Mouse (Mus musculus) cortical plate, adult 2 months (tissue): Measurements from ENCODE around the gene Pamr1. TPM values are rescaled to one million over a fixed set of nuclear protein-coding genes. Genes with fewer than 3 reads are reported as not detected.

Experiments
- H3K27ac ChIP-seq: fragments of 200-500 bp; 2 replicates; pipeline ENCODE4 v1.5.1; 2012; ENCODE audit warnings: low read length, control low read depth, inconsistent platforms; ENCODE audit not compliant: insufficient read depth
- H3K4me1 ChIP-seq: fragments of 200-500 bp; 2 replicates; pipeline ENCODE4 v1.6.1; 2011; ENCODE audit warnings: low read length; ENCODE audit not compliant: control insufficient read depth, insufficient read depth
- H3K4me3 ChIP-seq: fragments of 200-500 bp; 2 replicates; pipeline ENCODE4 v1.5.1; 2011; ENCODE audit warnings: mild to moderate bottlenecking, low read length, control low read depth; ENCODE audit not compliant: insufficient read depth
- CTCF ChIP-seq: fragments of 200-500 bp; IDR thresholded peaks from 2 replicates; pipeline ENCODE4 v1.5.1; 2011; ENCODE audit warnings: mild to moderate bottlenecking, control low read depth, low read length; ENCODE audit not compliant: insufficient read depth; ENCODE audit errors: extremely low read depth
- POLR2A ChIP-seq: fragments of 200-500 bp; IDR thresholded peaks from 2 replicates; pipeline ENCODE4 v1.6.1; 2011; ENCODE audit warnings: mild to moderate bottlenecking, low read length, control low read depth; ENCODE audit not compliant: insufficient read depth; ENCODE audit errors: extremely low read depth
- polyA plus RNA-seq: library from polyadenylated mRNA; depleted of rRNA; stranded (reverse); fragments of >200 nt; gene quantifications from 2 replicates; pipeline ENCODE4 v1.2.3, GENCODE M21; 2012; rRNA removed

Pamr1 gene
- polyA plus RNA-seq, 1 experiment = 77.8 TPM

GRCm38 (mm10) chr2:102675275-102675674 lies 125.5 kb downstream of the Pamr1 start:
- Histone ChIP-seq H3K4me3 (no peak overlapping the region), H3K27ac (peak overlapping the region; percentile 76), H3K4me1 (peaks cover 15% of the 10 kb centered on the region)
- peak; percentile 36; the same call in 1 of the 2 replicates for TF ChIP-seq CTCF
- no peak for TF ChIP-seq POLR2A

GRCm38 (mm10) chr2:102676716-102677312 lies 127.0 kb downstream of the Pamr1 start:
- H3K4me1 ChIP-seq = peaks cover 16% of the 10 kb centered on the region
- H3K4me3 ChIP-seq = no peak overlapping the region
- peak overlapping the region; percentile 51 for H3K27ac ChIP-seq
- TF ChIP-seq POLR2A = no peak
- no peak for TF ChIP-seq CTCF

- H3K4me1 ChIP-seq = peaks cover 16% of the 10 kb centered on the region
- no peak overlapping the region for H3K4me3 ChIP-seq
- peak overlapping the region; percentile 51 for H3K27ac ChIP-seq
- no peak for TF ChIP-seq POLR2A
- no peak for TF ChIP-seq CTCF
Observed at GRCm38 (mm10) chr2:102677400-102677799, 127.6 kb downstream of the Pamr1 start.

- TF ChIP-seq CTCF = no peak
- TF ChIP-seq POLR2A = no peak
- no peak overlapping the region for H3K4me3 ChIP-seq
- H3K4me1 ChIP-seq = peaks cover 16% of the 10 kb centered on the region
- H3K27ac ChIP-seq = no peak overlapping the region
Observed at GRCm38 (mm10) chr2:102681351-102681750, 131.5 kb downstream of the Pamr1 start.

- H3K4me1 ChIP-seq = peaks cover 15% of the 10 kb centered on the region
- no peak overlapping the region for H3K27ac ChIP-seq
- TF ChIP-seq POLR2A (no peak), CTCF (peak; percentile 49)
- no peak overlapping the region for H3K4me3 ChIP-seq
Observed at GRCm38 (mm10) chr2:102682168-102682567, 132.4 kb downstream of the Pamr1 start.

- no peak overlapping the region for H3K4me3 ChIP-seq
- H3K4me1 ChIP-seq = peaks cover 13% of the 10 kb centered on the region
- TF ChIP-seq CTCF = no peak
- peak overlapping the region; percentile 57; the same call in 1 of the 2 replicates for H3K27ac ChIP-seq
Observed at GRCm38 (mm10) chr2:102685371-102686107, 135.7 kb downstream of the Pamr1 start.

GRCm38 (mm10) chr2:102686108-102686450 lies 136.3 kb downstream of the Pamr1 start:
- no peak for TF ChIP-seq CTCF

More at GRCm38 (mm10) chr2:102686108-102686450, 136.3 kb downstream of the Pamr1 start:
- no peak overlapping the region for H3K4me3 ChIP-seq
- peaks cover 14% of the 10 kb centered on the region for H3K4me1 ChIP-seq
- H3K27ac ChIP-seq = peak overlapping the region; percentile 57; the same call in 1 of the 2 replicates

Other genes with a start within 250 kb of the Pamr1 start
- gene Trim44, start 142.2 kb upstream of the Pamr1 start, polyA plus RNA-seq = 117 and 123 TPM in 2 replicates
- 55.2 and 59.7 TPM in 2 replicates for gene Fjx1, start 97.5 kb upstream of the Pamr1 start, polyA plus RNA-seq
- 765 and 784 TPM in 2 replicates for gene Slc1a2, start 108.6 kb downstream of the Pamr1 start, polyA plus RNA-seq